Mouse (Mus musculus) adrenal gland, postnatal 10 days (tissue): ENCODE data around the gene Cep89. TPM values are rescaled to one million over a fixed set of nuclear protein-coding genes. Genes with fewer than 3 reads are reported as not detected.

Source experiments
- DNase-seq: peaks from one replicate; pipeline ENCODE4 v3.0.0; 2021; ENCODE audit warnings: mixed read lengths
- long read RNA-seq, 2 experiments: library from polyadenylated mRNA; stranded (forward); transcript quantifications; one replicate each; pipeline ENCODE4 v2.0.0; 2021
- total RNA-seq, 2 experiments: library from RNA; stranded (reverse); gene quantifications; 2 replicates each; pipeline ENCODE4 v1.2.3; 2021

The Cep89 gene
- 10 to 100 TPM; 18.2 to 26.4 TPM for total RNA-seq
- long read RNA-seq, experiment 1, transcript Cep89-201 (19 exons, 2,610 nt): major isoform, 7 of 46 reads
- long read RNA-seq, experiment 1, partial matches to known transcripts: 7 of 46 reads
- long read RNA-seq, experiment 1, other reads (novel, unspliced or antisense): 30 of 46 reads
- long read RNA-seq, experiment 2, transcript Cep89-201 (19 exons, 2,610 nt): major isoform, 6 of 31 reads
- long read RNA-seq, experiment 2, partial matches to known transcripts: 2 of 31 reads
- long read RNA-seq, experiment 2, other reads (novel, unspliced or antisense): 23 of 31 reads

DNA sequence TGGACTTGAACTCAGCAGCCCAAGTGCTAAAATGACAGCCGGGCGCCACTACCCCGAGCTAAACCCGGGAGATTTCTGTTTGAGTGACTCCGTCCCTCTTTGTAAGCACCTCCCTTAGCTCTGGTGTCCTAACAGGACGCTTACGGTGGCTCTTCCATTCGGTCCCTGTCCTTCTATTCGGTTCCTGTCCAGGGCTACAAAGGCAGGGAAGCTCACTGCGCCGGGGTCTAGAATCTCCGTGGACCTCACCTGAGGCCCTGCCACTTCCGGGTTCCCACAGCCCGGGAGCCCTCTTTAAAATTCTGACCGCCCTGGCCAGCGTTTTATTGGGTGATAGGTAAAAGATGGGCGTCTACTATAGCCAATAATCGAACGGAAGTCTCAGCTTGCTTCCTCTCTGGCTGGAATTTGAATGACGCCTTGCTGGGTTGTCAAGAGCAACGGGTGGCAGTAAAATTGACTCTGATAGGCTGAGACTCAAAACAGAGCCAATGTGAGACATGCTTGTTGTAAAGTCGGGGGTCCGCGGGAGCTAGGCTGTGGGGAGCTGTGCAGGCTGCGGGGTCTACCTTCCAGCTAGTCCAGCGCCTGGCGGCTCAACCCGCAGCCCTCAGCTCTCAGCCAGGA, at the start of gene Cep89, which contains the start of gene Faap24:
TSS of gene Cep89 (plus strand) at position 494 of the 627 bp plus-strand sequence.
TSS of gene Faap24 (minus strand) at position 295 of the 627 bp plus-strand sequence.
- peak; percentile 94 for DNase-seq

DNA sequence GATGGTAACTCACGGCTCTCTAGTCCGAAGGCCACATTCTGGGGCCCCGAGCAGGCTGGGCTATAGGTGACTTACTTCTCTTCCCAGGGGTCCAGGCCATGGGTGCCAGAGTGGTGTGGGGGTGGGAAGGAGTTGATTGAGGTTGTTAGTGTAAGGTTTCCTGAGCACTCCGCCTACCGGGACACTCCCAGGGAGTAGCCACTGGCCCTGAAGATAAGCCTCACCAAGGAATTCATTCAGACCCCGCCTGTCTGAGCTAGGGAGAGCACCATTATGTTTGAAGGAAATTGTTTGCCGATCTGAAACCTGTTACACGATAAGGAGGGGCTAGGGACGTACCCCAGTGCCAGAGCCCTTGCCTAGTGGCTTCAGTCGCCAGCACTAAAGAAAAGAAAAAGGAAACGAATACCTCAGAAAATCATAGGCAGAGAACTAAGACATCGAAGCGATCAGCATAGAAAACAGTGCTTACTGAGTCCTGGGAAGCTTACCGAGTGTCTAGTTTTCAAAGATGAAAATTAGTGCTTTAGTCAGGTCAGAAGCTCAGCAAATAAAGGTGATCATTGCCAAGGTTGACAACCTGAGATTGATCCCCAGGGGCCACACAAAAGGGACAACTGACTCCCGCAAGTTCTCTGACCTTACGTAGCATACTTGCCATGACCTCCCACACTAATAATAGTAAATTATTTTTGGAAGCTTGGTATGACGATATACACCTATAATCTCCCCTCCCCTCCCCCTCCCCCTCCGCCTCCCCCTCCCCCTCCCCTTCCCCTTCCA, 48.7 kb upstream of the Cep89 start:
- DNase-seq: no peak

DNA sequence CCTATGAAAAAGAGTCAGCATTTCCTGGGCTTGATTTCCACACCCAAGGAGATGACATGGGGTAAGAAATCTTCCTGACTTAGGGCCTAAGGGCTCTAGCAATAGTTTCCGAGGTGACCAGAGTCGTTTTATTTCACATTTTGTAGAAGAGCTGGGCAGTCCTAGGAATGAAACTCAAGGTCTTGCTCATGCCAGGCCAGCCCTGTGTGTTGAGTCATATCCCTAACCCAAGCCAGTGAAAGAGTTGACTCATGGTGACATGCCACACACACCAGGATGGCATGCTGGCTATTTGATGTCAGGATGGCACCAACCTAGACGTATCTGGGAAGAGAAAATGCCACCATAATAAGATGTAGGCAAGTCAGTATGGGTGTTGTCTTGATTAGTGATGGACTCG, 47.8 kb upstream of the Cep89 start:
- DNase-seq: peak; percentile 24

DNA sequence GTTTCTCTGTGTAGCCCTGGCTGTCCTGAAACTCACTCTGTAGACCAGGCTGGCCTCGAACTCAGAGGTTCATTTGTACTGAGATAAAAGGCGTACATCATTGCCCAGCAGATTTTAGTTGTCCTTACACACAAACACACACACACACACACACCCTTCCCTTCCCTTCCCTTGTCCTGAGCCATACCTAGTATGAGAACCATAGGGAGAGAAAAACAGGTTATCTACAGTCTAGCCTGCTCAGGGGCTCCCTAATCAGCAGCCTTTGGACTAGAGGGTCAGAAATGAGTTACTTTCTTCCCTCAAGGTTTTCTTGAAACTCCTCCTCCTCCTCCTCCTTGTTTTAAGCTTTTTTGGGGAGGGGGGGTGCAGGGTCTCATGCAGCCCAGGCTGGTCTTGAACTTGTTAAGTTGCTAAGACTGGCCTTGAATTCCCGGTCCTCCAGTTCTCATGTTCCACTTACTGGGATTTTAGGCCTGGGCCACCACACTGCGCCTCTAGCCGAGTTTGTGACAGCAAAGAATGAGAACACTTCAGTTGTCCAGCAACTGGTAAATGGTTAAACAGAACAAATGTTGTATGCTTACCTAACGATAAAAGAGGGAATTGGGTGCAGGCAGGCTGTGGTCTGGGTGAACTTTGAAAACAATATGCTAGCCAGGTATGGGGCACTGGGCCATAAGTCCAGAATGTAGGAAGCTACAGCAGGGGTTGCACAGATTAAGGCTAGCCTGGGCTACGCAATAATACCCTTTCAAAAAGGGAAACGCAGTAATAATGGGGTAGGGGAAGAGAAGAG, 46.8 kb upstream of the Cep89 start:
- DNase-seq: no peak

DNA sequence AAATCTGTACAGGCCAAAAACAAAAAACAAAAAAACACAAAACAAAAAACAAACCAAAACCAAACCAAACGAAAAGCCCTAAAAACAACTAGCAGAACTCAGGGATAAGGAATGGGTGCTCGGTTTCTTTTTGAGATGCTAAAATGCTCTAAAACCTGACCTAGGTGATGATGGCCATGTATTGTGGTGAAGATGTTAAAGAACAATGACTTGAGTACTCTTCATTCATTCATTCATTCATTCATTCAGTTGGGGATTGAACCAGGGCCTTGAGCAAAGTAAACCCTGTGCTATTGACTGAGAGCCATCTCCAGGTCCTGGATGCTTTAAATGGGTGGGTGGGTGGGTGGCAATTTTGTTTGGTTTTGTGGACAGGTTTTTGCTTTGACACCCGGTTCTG, 45.7 kb upstream of the Cep89 start:
- no peak for DNase-seq

DNA sequence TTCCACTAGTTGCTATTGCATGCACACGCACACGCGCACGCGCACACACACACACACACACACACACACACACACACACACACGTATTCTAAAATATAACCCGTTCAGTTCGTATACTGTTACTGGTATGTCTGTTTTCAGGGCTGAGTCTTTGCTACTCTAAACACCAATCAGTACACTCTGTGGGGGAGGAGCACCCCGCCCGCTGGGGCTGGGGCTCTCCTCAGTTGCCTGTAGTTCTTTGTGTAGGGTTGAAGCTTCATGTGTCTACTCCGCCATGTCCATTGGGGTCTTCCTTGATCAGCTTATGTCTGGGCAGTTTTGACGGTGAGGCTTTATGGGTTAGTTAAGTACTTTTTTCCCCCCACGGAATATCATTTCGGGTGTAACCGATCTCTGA, 43.5 kb upstream of the Cep89 start:
- no peak for DNase-seq

DNA sequence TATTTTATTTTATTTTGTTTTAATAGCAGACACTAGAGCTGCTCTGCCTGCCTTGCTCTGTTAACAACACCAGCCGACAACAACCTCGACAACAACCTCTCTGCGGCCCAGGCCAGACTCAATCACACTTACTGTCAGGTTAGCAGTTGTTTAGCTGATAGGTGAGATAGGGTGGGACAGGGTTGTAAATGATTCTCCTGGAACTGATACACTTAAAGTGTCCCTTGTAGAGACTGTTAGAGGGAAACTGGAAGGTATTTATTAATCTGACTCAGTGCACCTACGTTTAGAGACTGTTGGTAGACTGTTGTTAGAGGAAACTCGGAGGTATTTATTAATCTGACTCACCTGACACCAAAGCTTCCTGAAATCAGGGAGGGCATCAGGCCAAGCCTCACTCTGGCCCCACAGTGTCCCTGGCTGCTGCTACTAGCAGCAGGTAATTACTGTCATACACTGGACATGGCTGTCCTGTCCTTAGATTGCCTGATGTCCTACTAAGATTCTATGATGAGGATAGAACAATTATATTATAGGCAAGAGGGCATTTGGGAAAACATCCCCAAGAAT, 41.4 kb upstream of the Cep89 start:
- no peak for DNase-seq

DNA sequence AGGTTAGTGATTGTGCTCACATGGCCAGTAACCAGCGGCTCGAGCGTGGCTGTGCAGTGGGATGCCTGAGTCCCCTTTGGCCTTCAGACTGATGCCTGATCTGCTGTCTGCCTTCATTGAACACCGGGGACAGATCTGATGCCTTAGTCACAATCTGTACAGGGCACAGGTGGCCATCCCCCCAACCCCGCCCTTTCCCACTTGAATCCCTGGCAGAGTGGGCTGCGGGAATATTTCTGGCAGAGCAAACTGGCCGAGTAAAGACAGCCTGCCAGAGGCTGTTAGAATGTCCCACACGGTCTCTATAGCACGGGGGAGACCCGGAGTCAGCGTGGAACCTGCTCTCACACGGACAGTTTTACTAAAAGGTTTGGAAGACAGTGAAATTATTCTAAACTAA, 39.2 kb upstream of the Cep89 start:
- no peak for DNase-seq

DNA sequence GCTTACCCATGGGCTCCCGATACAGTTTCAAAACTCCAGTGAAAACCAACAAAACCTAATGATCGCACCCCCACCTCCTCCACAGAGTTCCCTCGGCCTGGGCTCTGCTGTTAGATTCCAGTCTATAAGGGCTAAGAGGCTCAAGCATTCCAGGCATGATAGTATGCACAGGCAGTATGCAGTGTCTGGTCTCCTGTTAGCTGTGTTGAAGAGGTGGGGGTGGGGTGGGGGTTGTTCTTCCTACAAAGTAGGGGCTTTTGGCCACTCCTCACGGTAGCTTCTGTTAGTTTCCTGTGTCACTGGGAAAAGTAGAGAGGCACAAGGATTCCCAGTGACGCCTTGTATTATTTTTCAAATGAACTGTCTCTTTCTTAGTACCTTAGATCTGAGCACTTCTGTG, 34.6 kb upstream of the Cep89 start:
- no peak for DNase-seq

DNA sequence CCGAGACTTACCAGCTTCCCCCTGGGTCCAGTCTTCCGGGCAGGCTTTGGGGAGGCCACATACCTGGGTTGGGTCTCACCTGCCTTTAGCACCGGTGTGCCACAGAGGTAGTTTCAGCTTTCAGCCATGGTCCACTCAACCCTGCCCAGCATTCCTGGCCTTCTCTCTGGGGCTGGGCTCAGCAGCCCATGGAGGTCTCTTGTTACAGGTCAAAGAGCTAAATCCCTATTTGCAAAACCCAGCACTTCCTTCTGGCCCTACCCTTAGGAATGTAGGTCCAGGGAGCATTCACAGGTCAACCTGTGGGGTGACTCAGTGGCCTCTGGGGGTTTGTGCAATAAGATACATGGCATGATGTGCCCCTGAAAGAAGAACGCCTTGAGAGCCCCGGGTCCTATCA, 34.0 kb upstream of the Cep89 start:
- DNase-seq: no peak

DNA sequence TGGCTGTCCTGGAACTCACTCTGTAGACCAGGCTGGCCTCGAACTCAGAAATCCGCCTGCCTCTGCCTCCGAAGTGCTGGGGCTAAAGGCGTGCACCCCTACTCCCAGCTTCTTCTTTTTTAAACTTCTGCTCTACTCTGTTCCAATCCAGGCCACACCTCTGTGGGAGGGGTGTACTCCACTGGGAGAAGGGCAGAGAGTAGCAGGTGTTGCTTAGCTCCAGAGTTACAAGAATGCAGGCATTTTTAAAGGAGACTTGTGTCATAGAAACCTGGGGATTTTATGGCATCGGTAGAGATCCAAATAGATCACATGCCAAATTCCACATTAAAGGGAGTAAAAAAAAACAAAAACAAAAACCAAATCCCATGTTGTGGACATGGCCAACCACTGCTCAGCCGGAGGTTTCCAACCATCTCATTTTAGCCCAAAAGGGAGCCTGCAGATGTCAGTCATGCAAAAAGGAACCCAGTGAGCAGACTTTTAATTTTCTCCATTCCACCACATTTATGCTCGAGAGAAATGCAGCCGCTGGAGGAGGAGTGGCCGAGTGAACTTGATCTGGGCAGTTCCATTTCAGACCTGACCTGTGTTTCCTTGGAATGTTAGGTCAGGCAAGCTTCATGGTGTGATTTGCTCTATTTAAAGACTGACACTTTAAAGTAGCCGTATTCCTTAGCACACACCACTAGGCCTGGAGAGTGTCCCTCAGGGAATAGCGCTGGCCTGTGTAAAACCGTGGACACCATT, 31.5 kb upstream of the Cep89 start:
- DNase-seq: no peak

DNA sequence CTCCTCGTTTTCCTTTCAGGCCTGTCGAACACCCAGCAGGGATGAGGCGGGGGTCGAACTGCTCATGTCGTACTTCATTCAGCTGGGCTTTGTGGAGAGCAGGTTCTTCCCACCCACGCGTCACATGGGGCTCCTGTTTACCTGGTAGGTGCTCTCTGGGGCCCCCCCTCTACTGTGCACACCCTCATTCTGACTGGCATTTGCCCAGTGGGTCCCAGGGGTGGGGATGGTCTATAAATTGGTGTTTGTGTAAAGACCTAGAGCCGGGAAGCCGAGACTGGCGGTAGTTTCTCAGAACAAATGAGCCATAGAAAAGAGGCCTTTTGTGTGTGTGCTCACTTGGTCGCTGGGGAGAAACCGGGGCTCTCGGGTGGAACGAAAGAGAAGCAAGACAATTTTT, 25.7 kb upstream of the Cep89 start:
- no peak for DNase-seq

DNA sequence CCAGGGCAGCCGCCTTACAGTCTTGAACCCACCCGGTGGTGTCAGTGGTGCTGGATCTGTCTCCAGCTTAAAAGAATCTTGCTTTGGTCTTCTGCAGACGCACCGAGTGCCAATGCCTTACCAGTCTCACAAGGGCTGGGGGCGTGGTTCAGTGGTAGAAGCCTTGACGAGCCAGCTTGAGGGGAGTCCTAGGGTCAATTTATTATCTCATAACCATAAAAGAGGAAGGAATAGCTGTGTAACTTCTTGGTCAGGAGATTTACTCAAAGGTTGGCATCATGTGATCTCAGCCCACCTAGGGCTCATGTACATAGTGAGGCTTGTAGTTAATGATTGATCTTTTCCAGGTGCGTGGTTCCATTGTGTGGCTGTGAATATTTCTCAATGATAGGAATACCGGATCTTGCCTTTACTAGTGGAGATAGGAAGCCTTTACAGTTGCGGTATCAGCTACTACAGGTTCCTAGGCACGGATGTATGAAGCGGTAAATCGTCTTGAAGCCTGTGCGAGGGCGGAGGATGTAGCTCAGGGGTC, 24.3 kb upstream of the Cep89 start:
- no peak for DNase-seq

DNA sequence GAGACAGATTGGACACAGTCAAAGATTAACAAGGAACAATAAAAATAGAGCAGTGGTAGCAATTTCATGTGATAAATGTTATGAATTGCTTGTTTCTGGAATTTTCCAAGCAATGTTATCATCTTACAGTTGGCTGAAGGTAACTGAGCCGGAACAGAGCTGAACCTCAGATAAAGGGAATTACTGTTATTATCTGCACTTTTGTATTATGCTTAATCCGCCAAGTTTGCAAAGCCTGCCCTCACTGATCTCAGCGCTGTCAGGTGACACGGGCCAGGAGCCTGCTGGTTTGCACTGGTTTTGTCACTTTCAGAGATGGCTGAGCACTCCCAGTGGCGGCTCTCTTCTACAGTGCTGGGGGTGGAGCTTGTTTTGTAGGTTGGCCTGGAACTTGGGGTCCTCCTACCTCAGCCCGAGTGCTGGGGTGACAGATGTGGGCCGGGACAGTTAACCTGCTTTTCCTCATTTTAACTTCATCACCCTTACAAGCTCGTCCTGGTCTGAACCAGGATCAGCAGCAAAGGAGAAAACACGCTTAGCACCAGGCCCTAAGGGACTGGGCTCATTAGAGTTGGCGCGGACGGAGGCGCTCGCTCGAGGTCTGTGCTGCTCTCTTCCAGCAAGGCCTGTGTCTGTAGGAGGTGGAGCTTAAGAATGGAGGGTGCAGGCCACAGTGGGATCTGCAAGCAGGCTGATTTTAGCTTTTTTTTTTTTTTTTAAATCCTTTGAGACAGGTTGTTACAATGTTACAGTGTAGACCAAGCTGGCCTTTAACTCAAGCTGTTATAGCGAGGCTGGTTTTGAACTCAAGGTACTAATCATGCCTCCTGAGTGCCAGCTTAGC, 23.5 kb upstream of the Cep89 start:
- DNase-seq: no peak

DNA sequence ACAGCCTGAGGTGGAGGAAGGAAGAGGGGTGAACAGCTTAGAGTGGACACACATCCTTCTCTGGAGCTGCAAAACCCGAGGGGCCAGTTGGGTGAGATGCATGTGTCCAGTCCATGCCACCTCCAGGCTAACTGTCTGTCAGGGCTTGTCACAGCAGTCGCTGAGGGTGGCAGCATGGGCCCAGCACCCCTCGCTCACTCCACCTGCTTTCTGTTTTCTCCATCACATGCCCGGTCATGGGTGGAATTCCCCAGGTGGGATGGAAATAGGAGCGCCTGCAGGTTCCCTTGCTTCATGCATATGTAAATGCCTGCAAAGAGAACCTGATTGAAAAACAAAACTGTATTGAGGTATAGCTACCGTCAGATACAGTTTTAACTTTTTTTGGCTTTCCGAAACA, 22.6 kb upstream of the Cep89 start:
- DNase-seq: no peak

DNA sequence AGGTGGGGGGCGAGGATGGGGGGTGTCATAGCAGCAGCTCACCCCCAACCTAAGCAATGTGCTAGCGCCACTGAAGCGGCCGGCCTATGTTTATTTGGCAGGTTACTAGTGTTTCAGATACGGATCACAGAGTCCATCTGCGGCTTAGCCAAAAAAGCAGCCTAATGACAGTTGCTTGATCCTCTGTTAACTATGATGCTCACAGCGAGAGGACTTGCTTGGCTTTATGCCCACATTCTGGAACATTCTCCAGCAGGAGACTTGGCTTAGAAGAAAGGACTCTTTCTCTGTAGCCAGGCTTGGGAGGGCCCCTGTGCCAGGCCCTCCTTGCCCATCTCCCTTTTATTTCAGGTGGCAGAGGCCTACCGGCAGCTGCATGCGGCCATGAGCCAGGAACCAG, 20.2 kb upstream of the Cep89 start:
- DNase-seq: no peak

DNA sequence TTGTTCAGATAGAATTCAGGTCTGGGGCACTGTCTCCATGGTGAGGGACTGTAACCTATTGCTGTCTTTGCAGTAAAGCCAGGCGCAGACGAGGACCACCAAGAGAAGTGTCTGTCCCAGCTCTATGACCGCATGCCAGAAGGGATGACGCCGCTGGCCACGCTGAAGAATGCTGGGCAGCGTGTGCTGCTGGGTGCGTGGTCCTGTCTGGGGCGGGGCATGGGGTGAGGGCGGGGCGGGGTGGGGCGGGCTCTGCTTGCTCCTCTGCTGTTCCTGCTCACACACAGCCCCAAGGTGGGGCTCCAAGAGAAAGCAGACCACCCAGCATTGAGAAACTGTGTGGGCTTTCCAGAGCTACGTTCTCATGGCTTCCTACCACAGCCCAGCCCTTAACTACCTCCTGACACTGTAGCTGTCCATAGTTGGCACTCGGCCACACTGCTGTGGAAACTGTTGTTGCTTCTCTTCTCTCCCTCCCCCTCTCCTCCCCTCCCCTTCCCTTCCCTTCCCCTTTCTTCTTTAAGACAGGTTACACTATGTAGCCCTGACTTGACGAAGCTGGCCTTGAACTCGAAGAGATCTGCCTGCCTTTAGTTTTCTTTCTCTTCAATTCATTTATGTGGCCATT, 17.2 kb upstream of the Cep89 start:
- DNase-seq: no peak

DNA sequence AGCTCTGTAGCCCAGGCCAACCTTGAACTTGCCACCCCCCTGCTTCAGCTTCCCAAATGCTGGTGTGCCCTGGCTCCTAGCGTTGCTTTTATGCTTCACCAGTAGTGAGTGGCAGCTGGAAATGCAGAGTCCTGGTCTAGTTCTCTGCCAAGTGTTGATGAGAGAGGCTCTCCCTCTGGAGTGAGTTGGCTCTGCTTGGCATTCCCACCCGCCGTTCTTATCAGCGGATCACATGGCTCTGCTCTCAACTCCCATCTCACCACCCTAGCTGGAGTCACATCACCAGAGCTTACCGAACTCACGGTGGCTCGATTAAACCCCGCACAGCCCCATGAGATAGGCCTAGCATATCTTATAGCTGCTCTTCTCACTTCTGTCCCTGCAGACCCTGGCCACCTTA, 16.5 kb upstream of the Cep89 start:
- no peak for DNase-seq

DNA sequence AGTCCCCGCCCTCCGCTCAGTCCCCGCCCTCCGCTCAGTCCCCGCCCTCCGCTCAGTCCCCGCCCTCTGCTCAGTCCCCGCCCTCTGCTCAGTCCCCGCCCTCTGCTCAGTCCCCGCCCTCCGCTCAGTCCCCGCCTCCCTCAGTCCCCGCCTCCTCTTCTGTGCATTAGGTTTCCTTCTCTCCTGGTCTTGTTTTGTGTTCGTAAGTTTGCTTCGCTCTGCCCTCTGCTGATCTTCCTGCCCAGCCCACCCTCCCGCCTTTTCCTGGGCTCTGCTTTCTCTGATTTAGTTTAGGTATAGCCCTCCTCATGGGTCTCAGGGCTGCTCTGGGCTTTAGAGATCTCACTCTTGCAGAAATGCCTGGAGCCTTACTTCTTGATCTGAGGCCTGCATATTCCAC, 15.0 kb upstream of the Cep89 start:
- no peak for DNase-seq
